Mouse (Mus musculus) spleen, adult 2 months (tissue): ENCODE results near the gene Acox1.

Source experiments
- CTCF ChIP-seq: fragments of 200-500 bp; IDR thresholded peaks from 2 replicates; pipeline ENCODE4 v1.5.1; 2011; ENCODE audit warnings: mild to moderate bottlenecking, inconsistent platforms; ENCODE audit not compliant: insufficient read depth, insufficient read length, insufficient replicate concordance; ENCODE audit errors: extremely low read depth
- POLR2A ChIP-seq: fragments of 200-500 bp; IDR thresholded peaks from 2 replicates; pipeline ENCODE4 v1.6.1; 2011; ENCODE audit warnings: low read depth, low read length, inconsistent platforms

DNA sequence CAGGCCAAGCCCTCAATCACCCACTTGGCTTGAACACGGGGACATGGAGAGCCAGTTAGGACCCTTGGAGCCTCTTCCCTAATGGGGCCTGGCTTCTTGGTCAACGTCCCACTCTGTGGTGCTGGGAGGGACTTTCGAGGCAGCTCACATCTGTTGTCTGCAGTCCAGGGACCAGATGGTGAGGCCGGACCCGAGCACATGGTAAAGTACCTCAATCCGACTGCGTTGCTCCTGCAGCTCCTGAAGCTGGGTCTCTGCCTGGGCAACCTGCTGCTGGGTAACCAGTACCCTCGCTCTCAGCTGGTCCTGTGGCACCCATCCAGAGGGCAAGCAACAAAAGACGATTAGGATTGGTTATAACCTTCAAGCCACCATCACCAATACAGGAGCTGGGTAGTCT lies 70.9 kb downstream of the Acox1 start:
- TF ChIP-seq CTCF (no peak), POLR2A (no peak)
